Mouse (Mus musculus) liver, embryonic 13.5 days (tissue): Measurements from ENCODE around the gene Hras. TPM values are rescaled to one million over a fixed set of nuclear protein-coding genes. Genes with fewer than 3 reads are reported as not detected.

Experiments
- ATAC-seq: fragments of 200-750 bp; cut with Nextera tagmentation; 2 replicates; pipeline ENCODE4 v1.8.0; 2017; ENCODE audit warnings: low read depth, mild to moderate bottlenecking, moderate number of reproducible peaks, moderate library complexity
- DNase-seq: peaks from one replicate; pipeline ENCODE4 v3.0.0; 2022
- H3K27ac ChIP-seq: fragments of 300-500 bp; sonication (generic); 2 replicates; pipeline ENCODE4 v1.5.1; 2015; ENCODE audit warnings: moderate library complexity, mild to moderate bottlenecking, inconsistent platforms
- H3K27me3 ChIP-seq: fragments of 300-500 bp; sonication (generic); 2 replicates; pipeline ENCODE4 v1.6.1; 2015; ENCODE audit warnings: mild to moderate bottlenecking, inconsistent platforms
- H3K36me3 ChIP-seq: fragments of 300-500 bp; sonication (generic); 2 replicates; pipeline ENCODE4 v1.6.1; 2015; ENCODE audit warnings: mild to moderate bottlenecking, inconsistent platforms
- H3K4me1 ChIP-seq: fragments of 300-500 bp; sonication (generic); replicated peaks from 2 replicates; pipeline ENCODE4 v1.6.1; 2015; ENCODE audit warnings: inconsistent platforms
- H3K4me2 ChIP-seq: fragments of 300-500 bp; sonication (generic); 2 replicates; pipeline ENCODE4 v1.6.1; 2015; ENCODE audit warnings: inconsistent platforms, mild to moderate bottlenecking, moderate library complexity
- H3K4me3 ChIP-seq: fragments of 300-500 bp; sonication (generic); replicated peaks from 2 replicates; pipeline ENCODE4 v1.5.1; 2015; ENCODE audit warnings: mild to moderate bottlenecking, inconsistent platforms
- H3K9ac ChIP-seq: fragments of 300-500 bp; sonication (generic); 2 replicates; pipeline ENCODE4 v1.6.1; 2015; ENCODE audit warnings: mild to moderate bottlenecking, inconsistent platforms
- H3K9me3 ChIP-seq: fragments of 300-500 bp; sonication (generic); replicated peaks from 2 replicates; pipeline ENCODE4 v1.6.1; 2016; ENCODE audit warnings: inconsistent platforms
- WGBS: fragments of 180-500 bp; shearing (Covaris S2); methylation state at CpG from one replicate; pipeline ENCODE4 v1.1.7; 2015; ENCODE audit not compliant: insufficient replicate concordance; 5-methylcytosine and 5-hydroxymethylcytosine counted together
- polyA plus RNA-seq: library from polyadenylated mRNA; unstranded; fragments of >200 nt; fragmentation: Nextera tagmentation; extraction: Ambion mirVana; gene quantifications from 2 replicates; pipeline ENCODE4 v1.2.1, GENCODE M21; 2015

Hras gene
- 91.5 and 104 TPM in 2 replicates for polyA plus RNA-seq

GRCm38 (mm10) chr7:141193948-141194347 is at the start of gene Hras, which contains the start of gene Lrrc56:
Hras (minus strand) TSS chr7:141194005.
Lrrc56 (plus strand) TSS chr7:141194157.
- Histone ChIP-seq H3K36me3 (peaks cover 36% of the 10 kb centered on the region), H3K9me3 (no peaks in the 10 kb centered on the region), H3K4me2 (peak within 1 kb of the TSS; percentile 99), H3K9ac (peak within 1 kb of the TSS; percentile 99), H3K27ac (peak within 1 kb of the TSS; percentile 94), H3K4me3 (peak within 1 kb of the TSS; percentile 89), H3K4me1 (peaks cover 80% of the 10 kb centered on the region), H3K27me3 (no peaks in the 10 kb centered on the region)
- DNase-seq (peak; percentile 98), ATAC-seq (peak; percentile 89)
- under 1% methylated on average over 24 of the region's 39 CpGs for WGBS

GRCm38 (mm10) chr7:141231551-141231950 is 37.7 kb upstream of the Hras start:
- WGBS, result 83% methylated on average over 10 of the region's 10 CpGs
- H3K36me3 ChIP-seq, result peaks cover 62% of the 10 kb centered on the region

GRCm38 (mm10) chr7:141231111-141231510 is 37.3 kb upstream of the Hras start:
- DNase-seq, result no peak
- Histone ChIP-seq H3K27ac (no peak overlapping the region; the same call in 1 of the 2 replicates), H3K4me2 (peak overlapping the region; percentile 97; the same call in 1 of the 2 replicates), H3K4me1 (peaks cover 32% of the 10 kb centered on the region), H3K9me3 (no peaks in the 10 kb centered on the region; the same call in 1 of the 2 replicates), H3K9ac (peak overlapping the region; percentile 99; the same call in 1 of the 2 replicates), H3K36me3 (peaks cover 59% of the 10 kb centered on the region), H3K4me3 (peak overlapping the region; percentile 97; the same call in 1 of the 2 replicates), H3K27me3 (no peaks in the 10 kb centered on the region)
- WGBS, result 82% methylated on average over 3 of the region's 3 CpGs
- no peak for ATAC-seq

More at GRCm38 (mm10) chr7:141231551-141231950, 37.7 kb upstream of the Hras start:
- DNase-seq, result no peak
- Histone ChIP-seq H3K27me3 (no peaks in the 10 kb centered on the region), H3K4me1 (peaks cover 32% of the 10 kb centered on the region), H3K9me3 (no peaks in the 10 kb centered on the region; the same call in 1 of the 2 replicates), H3K4me2 (no peak overlapping the region), H3K4me3 (no peak overlapping the region), H3K9ac (no peak overlapping the region), H3K27ac (no peak overlapping the region)
- no peak for ATAC-seq

DNA sequence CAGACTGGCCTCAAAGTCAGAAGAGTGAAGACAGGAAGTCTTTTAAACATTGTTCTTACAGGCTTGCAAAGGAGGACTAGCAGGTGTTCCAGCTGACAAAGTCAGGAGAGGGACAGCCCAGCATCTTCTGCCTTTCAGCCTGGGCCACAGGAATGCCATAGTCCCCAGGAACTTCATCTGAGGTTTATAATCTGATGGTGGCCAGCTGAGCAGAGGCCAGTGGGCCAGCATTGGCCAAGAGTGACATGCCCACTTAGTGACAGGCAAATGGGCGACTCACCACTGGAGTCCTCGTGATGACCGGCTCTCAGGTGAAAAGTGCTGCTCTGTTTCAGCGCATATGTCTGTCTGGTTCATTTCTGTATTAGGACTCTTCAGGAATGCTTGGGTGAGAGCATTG is 36.8 kb upstream of the Hras start:
- WGBS, result 92% methylated on average over 4 of the region's 4 CpGs
- H3K9me3 ChIP-seq, result no peaks in the 10 kb centered on the region; the same call in 1 of the 2 replicates
- H3K4me2 ChIP-seq, result peak overlapping the region; percentile 97
- peak overlapping the region; percentile 99 for H3K9ac ChIP-seq
- no peaks in the 10 kb centered on the region for H3K27me3 ChIP-seq
- DNase-seq, result no peak
- peaks cover 54% of the 10 kb centered on the region for H3K36me3 ChIP-seq
- H3K4me1 ChIP-seq, result peaks cover 32% of the 10 kb centered on the region
- ATAC-seq, result no peak
- H3K4me3 ChIP-seq, result peak overlapping the region; percentile 97
- peak overlapping the region; percentile 89; the same call in 1 of the 2 replicates for H3K27ac ChIP-seq

DNA sequence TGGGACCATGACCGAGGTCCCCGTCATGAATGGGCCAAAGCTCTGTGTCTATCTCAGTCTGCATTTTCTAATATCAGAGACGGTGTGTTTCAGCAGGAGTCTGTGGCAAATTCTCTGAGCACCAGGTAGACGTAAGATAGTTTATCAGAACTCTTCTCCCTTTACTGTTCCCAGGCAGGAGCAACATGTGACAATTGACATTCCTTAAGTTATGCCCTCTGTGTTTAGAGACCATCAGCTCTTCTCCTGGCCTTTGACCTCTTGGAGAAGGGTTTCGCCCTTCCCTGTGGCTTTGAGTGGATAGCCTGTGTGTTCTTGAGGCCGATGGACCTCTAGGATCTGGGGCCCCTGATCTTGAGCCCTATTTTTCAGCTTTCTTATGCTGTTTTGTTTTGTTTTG is 35.9 kb upstream of the Hras start:
- 31% methylated on average over 6 of the region's 6 CpGs for WGBS
- peak overlapping the region; percentile 97 for H3K4me3 ChIP-seq
- H3K27ac ChIP-seq, result peak overlapping the region; percentile 89
- no peak for DNase-seq
- H3K9me3 ChIP-seq, result no peaks in the 10 kb centered on the region; the same call in 1 of the 2 replicates
- ATAC-seq, result no peak
- H3K9ac ChIP-seq, result peak overlapping the region; percentile 99
- peak overlapping the region; percentile 97 for H3K4me2 ChIP-seq
- H3K27me3 ChIP-seq, result no peaks in the 10 kb centered on the region
- peaks cover 45% of the 10 kb centered on the region for H3K36me3 ChIP-seq
- peaks cover 32% of the 10 kb centered on the region for H3K4me1 ChIP-seq

- peaks cover 33% of the 10 kb centered on the region for H3K36me3 ChIP-seq
- H3K4me2 ChIP-seq, result peak within 1 kb of the TSS; percentile 97
- H3K9ac ChIP-seq, result peak within 1 kb of the TSS; percentile 99
- H3K27me3 ChIP-seq, result no peaks in the 10 kb centered on the region
- DNase-seq, result peak; percentile 84
- peaks cover 32% of the 10 kb centered on the region for H3K4me1 ChIP-seq
- WGBS, result under 1% methylated on average over 76 of the region's 76 CpGs
- no peaks in the 10 kb centered on the region; the same call in 1 of the 2 replicates for H3K9me3 ChIP-seq
- ATAC-seq, result peak; percentile 90
- peak within 1 kb of the TSS; percentile 89 for H3K27ac ChIP-seq
- H3K4me3 ChIP-seq, result peak within 1 kb of the TSS; percentile 97
Observed at GRCm38 (mm10) chr7:141228279-141229067, 34.7 kb upstream of the Hras start, which contains the start of gene Phrf1. Phrf1 (plus strand) TSS chr7:141228784.

DNA sequence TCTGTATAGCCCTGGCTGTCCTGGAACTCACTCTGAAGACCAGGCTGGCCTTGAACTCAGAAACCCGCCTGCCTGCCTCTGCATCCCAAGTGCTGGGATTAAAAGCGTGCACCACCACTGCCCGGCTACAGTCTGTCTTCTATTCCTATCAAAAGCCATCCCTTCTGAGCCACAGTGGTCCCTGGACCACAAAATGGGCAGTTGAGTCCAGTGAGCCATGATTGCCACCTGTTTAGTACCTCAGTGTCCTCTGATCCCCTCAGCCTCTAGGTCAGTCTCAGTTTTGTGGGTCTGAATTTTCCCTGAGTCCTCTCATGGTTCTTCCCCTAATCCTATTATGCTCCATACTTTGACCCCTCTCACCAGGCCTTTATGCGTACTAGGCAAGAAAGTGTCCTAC is 34.0 kb upstream of the Hras start:
- peak overlapping the region; percentile 54; the same call in 1 of the 2 replicates for H3K9ac ChIP-seq
- H3K36me3 ChIP-seq, result peaks cover 26% of the 10 kb centered on the region
- no peak for DNase-seq
- H3K4me2 ChIP-seq, result peak overlapping the region; percentile 31
- 77% methylated on average over 4 of the region's 4 CpGs for WGBS
- H3K4me3 ChIP-seq, result 0 out of 2 replicates have a peak overlapping the region, but pooled peaks have one; percentile 97
- no peaks in the 10 kb centered on the region for H3K27me3 ChIP-seq
- no peak; the same call in 1 of the 2 replicates for ATAC-seq
- no peaks in the 10 kb centered on the region; the same call in 1 of the 2 replicates for H3K9me3 ChIP-seq
- peaks cover 38% of the 10 kb centered on the region for H3K4me1 ChIP-seq
- H3K27ac ChIP-seq, result peak overlapping the region; percentile 67

DNA sequence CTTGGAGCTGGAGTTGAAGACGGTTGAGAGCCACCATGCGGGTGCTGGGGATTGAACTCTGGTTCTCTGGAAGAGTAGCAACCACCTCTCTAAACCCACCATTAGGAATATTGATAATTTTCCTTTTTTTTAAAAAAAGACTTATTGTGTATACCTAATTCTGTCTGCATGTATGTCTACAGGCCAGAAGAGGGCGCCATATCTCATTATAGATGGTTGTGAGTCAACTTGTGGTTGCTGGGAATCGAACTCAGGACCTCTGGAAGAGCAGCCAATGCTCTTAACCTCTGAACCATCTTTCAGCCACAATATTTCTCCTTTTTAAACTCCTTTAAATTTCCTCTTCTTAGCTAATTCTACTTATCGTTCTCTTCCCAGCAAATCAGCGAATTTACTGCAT is 32.7 kb upstream of the Hras start:
- H3K36me3 ChIP-seq, result peaks cover 13% of the 10 kb centered on the region
- H3K4me1 ChIP-seq, result peaks cover 41% of the 10 kb centered on the region
- H3K9me3 ChIP-seq, result no peaks in the 10 kb centered on the region; the same call in 1 of the 2 replicates
- H3K27me3 ChIP-seq, result no peaks in the 10 kb centered on the region
- H3K27ac ChIP-seq, result no peak overlapping the region
- H3K4me3 ChIP-seq, result no peak overlapping the region
- H3K9ac ChIP-seq, result no peak overlapping the region
- DNase-seq, result no peak
- 81% methylated on average over 6 of the region's 6 CpGs for WGBS
- no peak overlapping the region for H3K4me2 ChIP-seq
- no peak for ATAC-seq

DNA sequence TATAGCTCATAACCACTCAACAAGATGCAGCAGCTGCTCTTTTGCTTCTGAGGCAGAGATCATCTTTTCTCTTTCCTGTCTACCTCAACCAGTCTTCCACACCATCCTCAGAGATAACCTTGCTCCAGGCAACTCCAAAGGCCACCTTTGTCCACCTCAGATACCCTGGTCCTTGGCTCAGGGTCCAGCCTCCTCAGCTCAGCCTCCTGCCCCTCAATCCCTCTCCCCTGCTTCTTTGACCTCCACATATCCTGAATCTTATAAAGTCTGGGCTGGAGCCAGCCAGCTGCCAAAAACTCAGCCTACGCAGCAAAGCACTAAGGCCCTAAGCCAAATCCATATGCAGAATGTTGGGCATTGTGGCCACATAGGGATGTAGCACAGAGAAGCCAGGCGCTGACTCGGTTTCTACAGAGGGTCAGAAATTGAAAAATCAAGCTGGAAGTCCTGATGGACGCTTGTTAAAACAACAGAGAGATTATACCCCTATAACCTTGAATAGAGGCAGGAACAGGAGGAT is 29.0 kb upstream of the Hras start:
- Histone ChIP-seq H3K36me3 (peaks cover 24% of the 10 kb centered on the region), H3K27me3 (no peaks in the 10 kb centered on the region), H3K4me1 (peaks cover 54% of the 10 kb centered on the region), H3K4me3 (peak overlapping the region; percentile 50), H3K27ac (peak overlapping the region; percentile 88), H3K9ac (peak overlapping the region; percentile 74), H3K4me2 (peak overlapping the region; percentile 99), H3K9me3 (no peaks in the 10 kb centered on the region; the same call in 1 of the 2 replicates)
- ATAC-seq, result no peak
- no peak for DNase-seq
- WGBS, result 86% methylated on average over 4 of the region's 4 CpGs

- peak overlapping the region; percentile 99 for H3K4me2 ChIP-seq
- H3K36me3 ChIP-seq, result peaks cover 30% of the 10 kb centered on the region
- peak overlapping the region; percentile 88 for H3K27ac ChIP-seq
- peaks cover 59% of the 10 kb centered on the region for H3K4me1 ChIP-seq
- ATAC-seq (no peak), DNase-seq (no peak)
- H3K27me3 ChIP-seq, result no peaks in the 10 kb centered on the region
- peak overlapping the region; percentile 74 for H3K9ac ChIP-seq
- H3K4me3 ChIP-seq, result peak overlapping the region; percentile 50
- 14% methylated on average over 8 of the region's 8 CpGs for WGBS
- no peaks in the 10 kb centered on the region; the same call in 1 of the 2 replicates for H3K9me3 ChIP-seq
Observed at GRCm38 (mm10) chr7:141222126-141222467, 28.3 kb upstream of the Hras start.
